Mouse (Mus musculus) urinary bladder, postnatal 10 days (tissue): Measurements from ENCODE around the gene Ermard.

Source experiments
- DNase-seq: peaks from one replicate; pipeline ENCODE4 v3.0.0; 2022; ENCODE audit warnings: low spot score

Gene Ermard

DNA sequence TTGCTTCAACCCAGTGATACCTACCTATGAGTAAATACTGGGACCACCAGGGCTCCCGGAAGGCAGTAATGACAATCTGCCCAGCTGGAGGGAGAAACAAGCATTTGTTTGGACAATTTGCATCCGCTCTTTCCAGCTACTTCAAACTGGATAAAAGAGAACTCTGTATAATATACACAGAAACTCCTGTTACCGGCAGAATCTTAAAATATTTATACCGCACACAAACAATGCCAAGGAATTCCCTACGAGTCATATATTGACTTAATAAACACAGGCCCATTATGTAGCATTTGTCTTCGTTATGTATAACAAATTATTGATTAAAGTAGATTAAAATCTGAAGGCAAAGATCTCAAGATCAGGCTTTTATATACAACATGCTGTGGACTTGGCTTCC lies 79.6 kb downstream of the Ermard start:
- DNase-seq: no peak

DNA sequence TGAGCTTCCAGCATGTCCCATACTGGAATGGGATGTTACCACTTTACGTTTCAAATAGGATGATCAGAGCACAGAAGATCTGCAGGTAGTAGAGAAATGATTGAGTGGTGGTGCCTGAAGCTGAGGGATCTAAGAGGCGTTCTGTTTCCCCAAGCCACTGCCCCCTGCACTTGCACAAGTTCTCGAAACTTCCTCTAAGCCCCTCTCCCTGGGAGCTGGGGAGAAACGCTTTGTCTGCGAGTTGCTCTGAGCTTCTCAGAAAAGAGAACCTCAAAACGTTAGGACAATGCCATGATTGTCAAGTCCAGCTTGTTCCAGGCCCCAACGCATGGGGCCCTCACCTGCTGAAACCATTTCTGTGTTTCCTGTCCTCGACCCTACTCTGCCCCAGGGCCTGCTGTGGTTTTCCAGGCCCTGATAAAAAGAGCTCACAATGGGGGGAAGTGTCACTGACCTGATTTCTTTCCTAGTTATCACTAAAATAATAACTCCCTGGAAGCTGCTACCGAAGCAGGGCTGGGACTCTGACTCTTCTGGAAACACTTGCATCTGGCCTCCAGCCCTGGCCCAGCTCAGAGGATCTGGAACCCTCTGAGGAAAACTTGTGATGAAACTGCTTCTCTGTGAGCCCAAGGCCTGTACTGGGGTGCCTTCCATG lies 88.8 kb downstream of the Ermard start:
- DNase-seq: no peak

DNA sequence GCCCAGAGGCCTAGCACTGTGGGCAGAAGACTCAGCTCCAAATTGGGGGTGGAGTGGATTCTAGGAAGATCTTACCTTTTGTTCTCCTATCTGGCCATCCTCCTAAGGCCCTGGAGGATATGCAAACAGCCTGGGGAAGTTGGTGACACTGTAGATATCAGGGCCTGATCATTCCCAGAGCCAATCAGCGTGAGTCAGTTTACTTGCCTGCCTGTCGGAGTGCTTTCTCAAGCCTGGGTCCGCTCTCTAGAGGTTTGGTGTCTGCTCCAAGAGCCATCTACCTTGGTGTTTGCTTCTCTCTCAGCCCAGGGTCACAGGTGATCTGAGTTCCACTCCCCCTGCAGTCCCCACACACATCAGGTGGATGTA lies 89.3 kb downstream of the Ermard start:
- DNase-seq: no peak

DNA sequence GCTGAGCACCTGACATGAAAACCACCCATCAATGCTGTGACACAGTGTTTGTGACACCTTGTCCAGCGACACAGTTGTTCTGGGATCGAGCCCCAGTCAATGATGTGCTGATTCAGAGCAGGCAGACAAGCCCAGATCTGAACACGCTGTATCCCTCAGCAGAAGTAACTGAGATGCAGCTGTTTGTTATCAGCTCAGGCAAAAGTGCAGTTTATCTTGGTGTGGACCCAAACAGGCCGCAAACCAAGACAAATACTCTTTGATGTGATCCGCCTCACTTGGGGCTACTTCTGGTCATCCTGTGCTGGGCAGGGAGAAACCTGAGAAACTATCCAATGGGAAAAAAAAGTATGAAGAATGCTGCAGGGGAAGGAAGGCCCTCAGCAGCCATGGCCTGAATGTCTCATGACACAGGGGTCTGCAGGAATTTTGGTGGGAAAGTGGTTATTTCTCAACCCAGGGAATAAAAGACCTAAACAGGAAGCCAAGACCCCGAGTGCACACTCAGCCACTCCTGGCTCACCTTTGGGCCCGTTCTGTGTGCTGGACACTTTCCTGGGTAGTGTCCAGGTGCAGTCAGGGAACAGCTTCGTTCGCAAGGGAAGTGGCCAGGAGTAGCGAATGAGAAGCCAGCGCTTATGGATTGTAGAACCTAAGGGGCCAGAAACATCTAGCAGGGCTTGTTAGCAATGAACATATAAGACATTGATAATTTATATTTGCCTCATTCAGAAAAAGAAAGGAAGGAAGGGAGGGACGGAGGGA lies 94.1 kb downstream of the Ermard start:
- DNase-seq: no peak

DNA sequence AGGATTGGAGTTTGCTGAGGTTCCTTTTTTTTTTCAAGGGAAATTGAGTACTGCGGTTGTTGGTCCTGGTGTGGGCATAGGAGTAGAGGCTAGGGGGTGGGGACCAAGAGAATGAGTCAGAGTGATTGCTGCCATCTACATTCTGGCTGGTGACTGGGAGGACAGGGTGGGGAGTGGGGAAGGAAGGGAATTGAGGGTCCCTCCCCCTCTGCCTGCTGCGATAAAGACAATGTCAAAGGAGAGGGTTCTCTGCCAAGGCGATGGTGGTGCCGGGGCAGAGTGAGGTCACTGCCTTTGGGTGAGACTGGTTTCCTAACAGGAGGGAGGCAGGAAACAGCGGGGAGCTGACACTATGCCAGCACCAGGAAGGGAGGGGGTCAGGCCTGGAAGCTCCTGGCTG lies 96.4 kb downstream of the Ermard start:
- DNase-seq: no peak
